Mouse (Mus musculus): ENCODE results near the gene Zfp457. TPM values are rescaled to one million over a fixed set of nuclear protein-coding genes. Genes with fewer than 3 reads are reported as not detected.
"Not testable (repeated sequence)": the region's sequence is repeated elsewhere in the genome, so short reads cannot be mapped to it uniquely, and the experiment has no call there.

The Zfp457 gene
- 0.51 and 0.66 TPM in 2 replicates for polyA plus RNA-seq (2015; fragmentation: Nextera tagmentation; extraction: Ambion mirVana)

GRCm38 (mm10) chr13:67305822-67306672, at the start of gene Zfp457:
Gene Zfp457 (minus strand): TSS chr13:67306485.
- H3K9me3 ChIP-seq = no peaks in the 10 kb centered on the region
- no peaks in the 10 kb centered on the region for H3K27me3 ChIP-seq
- 10% methylated on average over 16 of the region's 16 CpGs for WGBS
- H3K4me1 ChIP-seq = 0 out of 2 replicates have a peak, but pooled peaks cover 6% of the 10 kb centered on the region
- peak within 1 kb of the TSS; percentile 86 for H3K4me2 ChIP-seq (replicated peaks)
- peak; percentile 99 for ATAC-seq (ENCODE audit: low FRiP score, low read depth)
- H3K4me3 ChIP-seq = peak within 1 kb of the TSS; percentile 73
- no peaks in the 10 kb centered on the region for H3K36me3 ChIP-seq
- peak within 1 kb of the TSS; percentile 88 for H3K9ac ChIP-seq
- H3K27ac ChIP-seq = no peak within 1 kb of the TSS

GRCm38 (mm10) chr13:67351854-67352253, 45.6 kb upstream of the Zfp457 start:
- Histone ChIP-seq H3K9me3 (no peaks in the 10 kb centered on the region), H3K27ac (no peak overlapping the region), H3K9ac (no peak overlapping the region), H3K27me3 (no peaks in the 10 kb centered on the region), H3K36me3 (no peaks in the 10 kb centered on the region), H3K4me3 (no peak overlapping the region), H3K4me2 (replicated peaks) (no peak overlapping the region), H3K4me1 (no peaks in the 10 kb centered on the region)
- ATAC-seq (ENCODE audit: low FRiP score, low read depth) = no peak

GRCm38 (mm10) chr13:67343422-67343821, 37.1 kb upstream of the Zfp457 start:
- no peak for ATAC-seq (ENCODE audit: low FRiP score, low read depth)
- no peaks in the 10 kb centered on the region for H3K4me1 ChIP-seq
- 91% methylated on average over 2 of the region's 2 CpGs for WGBS
- H3K9me3 ChIP-seq = no peaks in the 10 kb centered on the region
- H3K9ac ChIP-seq = no peak overlapping the region
- H3K4me3 ChIP-seq = no peak overlapping the region
- H3K27ac ChIP-seq = no peak overlapping the region
- peaks cover 7% of the 10 kb centered on the region for H3K36me3 ChIP-seq
- H3K4me2 ChIP-seq (replicated peaks) = no peak overlapping the region
- H3K27me3 ChIP-seq = no peaks in the 10 kb centered on the region

GRCm38 (mm10) chr13:67332877-67333276, 26.6 kb upstream of the Zfp457 start:
- H3K9ac ChIP-seq = peak overlapping the region; percentile 72
- ATAC-seq (ENCODE audit: low FRiP score, low read depth) = peak; percentile 41
- H3K27me3 ChIP-seq = no peaks in the 10 kb centered on the region
- peak overlapping the region; percentile 77 for H3K4me2 ChIP-seq (replicated peaks)
- peaks cover 11% of the 10 kb centered on the region; the same call in 1 of the 2 replicates for H3K4me1 ChIP-seq
- no peaks in the 10 kb centered on the region for H3K36me3 ChIP-seq
- H3K9me3 ChIP-seq = peaks cover 3% of the 10 kb centered on the region; the same call in 1 of the 2 replicates
- peak overlapping the region; percentile 63; the same call in 1 of the 2 replicates for H3K27ac ChIP-seq
- WGBS = 85% methylated on average over 1 of the region's 1 CpGs
- peak overlapping the region; percentile 63 for H3K4me3 ChIP-seq

GRCm38 (mm10) chr13:67332019-67332724, 25.9 kb upstream of the Zfp457 start, which contains the start of gene Zfp595:
Gene Zfp595 (minus strand): TSS chr13:67332570.
- WGBS = 16% methylated on average over 17 of the region's 17 CpGs
- H3K36me3 ChIP-seq = no peaks in the 10 kb centered on the region
- peaks cover 3% of the 10 kb centered on the region; the same call in 1 of the 2 replicates for H3K9me3 ChIP-seq
- peak; percentile 93 for ATAC-seq (ENCODE audit: low FRiP score, low read depth)
- H3K4me1 ChIP-seq = peaks cover 11% of the 10 kb centered on the region; the same call in 1 of the 2 replicates
- H3K27me3 ChIP-seq = no peaks in the 10 kb centered on the region
- peak within 1 kb of the TSS; percentile 72 for H3K9ac ChIP-seq
- peak within 1 kb of the TSS; percentile 77 for H3K4me2 ChIP-seq (replicated peaks)
- peak within 1 kb of the TSS; percentile 63 for H3K4me3 ChIP-seq
- H3K27ac ChIP-seq = peak within 1 kb of the TSS; percentile 63; the same call in 1 of the 2 replicates

GRCm38 (mm10) chr13:67306718-67307117, 433 bp upstream of the Zfp457 start:
- H3K4me2 ChIP-seq (replicated peaks) = peak overlapping the region; percentile 86
- H3K4me3 ChIP-seq = peak overlapping the region; percentile 73
- H3K9ac ChIP-seq = peak overlapping the region; percentile 88
- H3K27me3 ChIP-seq = no peaks in the 10 kb centered on the region
- ATAC-seq (ENCODE audit: low FRiP score, low read depth) = peak; percentile 64
- no peaks in the 10 kb centered on the region for H3K36me3 ChIP-seq
- no peaks in the 10 kb centered on the region for H3K9me3 ChIP-seq
- 36% methylated on average over 5 of the region's 5 CpGs for WGBS
- H3K4me1 ChIP-seq = 0 out of 2 replicates have a peak, but pooled peaks cover 6% of the 10 kb centered on the region
- no peak overlapping the region for H3K27ac ChIP-seq

GRCm38 (mm10) chr13:67278314-67278713, 28.0 kb downstream of the Zfp457 start, which contains the start of gene Zfp458:
Gene Zfp458 (minus strand): TSS chr13:67278466.
- H3K36me3 ChIP-seq = no peaks in the 10 kb centered on the region
- H3K4me3 ChIP-seq = peak within 1 kb of the TSS; percentile 12; the same call in 1 of the 2 replicates
- ATAC-seq (ENCODE audit: low FRiP score, low read depth) = peak; percentile 71; the same call in 1 of the 2 replicates
- H3K27me3 ChIP-seq = no peaks in the 10 kb centered on the region
- H3K4me2 ChIP-seq (replicated peaks) = peak within 1 kb of the TSS; percentile 37; the same call in 1 of the 2 replicates
- no peak within 1 kb of the TSS for H3K27ac ChIP-seq
- H3K9ac ChIP-seq = no peak within 1 kb of the TSS
- H3K9me3 ChIP-seq = no peaks in the 10 kb centered on the region
- H3K4me1 ChIP-seq = no peaks in the 10 kb centered on the region
- 38% methylated on average over 7 of the region's 7 CpGs for WGBS

- ATAC-seq (ENCODE audit: low FRiP score, low read depth) = peak; percentile 29; the same call in 1 of the 2 replicates
- Histone ChIP-seq H3K9ac (peak overlapping the region; percentile 74), H3K4me2 (replicated peaks) (peak overlapping the region; percentile 76), H3K4me3 (peak overlapping the region; percentile 74)
- H3K27ac ChIP-seq, H3K36me3 ChIP-seq, H3K27me3 ChIP-seq, H3K4me1 ChIP-seq, H3K9me3 ChIP-seq: not testable (repeated sequence)
- 47% methylated on average over 8 of the region's 9 CpGs for WGBS
Observed at GRCm38 (mm10) chr13:67269383-67270065, 36.8 kb downstream of the Zfp457 start.

- Histone ChIP-seq H3K27me3 (no peaks in the 10 kb centered on the region), H3K9me3 (no peaks in the 10 kb centered on the region; the same call in 1 of the 2 replicates), H3K4me2 (replicated peaks) (peak overlapping the region; percentile 76), H3K27ac (no peak overlapping the region), H3K36me3 (no peaks in the 10 kb centered on the region), H3K9ac (peak overlapping the region; percentile 74), H3K4me3 (peak overlapping the region; percentile 74), H3K4me1 (peaks cover 7% of the 10 kb centered on the region; the same call in 1 of the 2 replicates)
- WGBS = 9% methylated on average over 18 of the region's 18 CpGs
- ATAC-seq (ENCODE audit: low FRiP score, low read depth) = peak; percentile 99
Observed at GRCm38 (mm10) chr13:67268568-67269369, 37.5 kb downstream of the Zfp457 start.

All from limb, embryonic 13.5 days (tissue).